Mouse (Mus musculus) urinary bladder, postnatal 10 days (tissue): ENCODE measurements around the gene Gtsf1.
"Not testable (repeated sequence)": the region's sequence is repeated elsewhere in the genome, so short reads cannot be mapped to it uniquely, and the experiment has no call there.

Experiments used
- DNase-seq: peaks from one replicate; pipeline ENCODE4 v3.0.0; 2022; ENCODE audit warnings: low spot score

Gene Gtsf1

GRCm38 (mm10) chr15:103430241-103430640, at the start of gene Gtsf1:
Gene Gtsf1 (minus strand): TSS chr15:103430470.
- no peak for DNase-seq

GRCm38 (mm10) chr15:103479080-103479606, 48.9 kb upstream of the Gtsf1 start:
- DNase-seq: no peak

GRCm38 (mm10) chr15:103473769-103474168, 43.5 kb upstream of the Gtsf1 start:
- DNase-seq: no peak

- DNase-seq: no peak
These were observed 42.9 kb upstream of the Gtsf1 start for GRCm38 (mm10) chr15:103473182-103473581.

DNA sequence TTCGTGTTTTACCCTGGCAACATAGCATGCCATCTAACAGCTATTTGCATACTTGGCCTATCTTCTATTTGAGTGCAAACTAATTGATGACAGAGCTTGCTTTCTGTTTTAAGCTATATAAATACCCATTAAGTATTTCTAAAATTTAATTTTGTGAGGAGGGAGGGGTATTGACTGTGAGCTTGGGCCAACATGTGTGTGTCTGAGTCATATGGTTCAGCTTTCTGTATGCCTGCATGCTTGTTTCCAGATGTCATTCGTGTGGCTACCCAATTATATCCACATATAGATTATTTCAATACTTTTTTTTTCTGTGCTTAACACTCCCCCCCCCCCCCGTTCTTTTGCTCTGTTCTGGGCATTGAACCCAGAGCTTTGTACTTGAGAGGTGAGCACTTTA, 42.0 kb upstream of the Gtsf1 start:
- DNase-seq: no peak

GRCm38 (mm10) chr15:103471488-103472194, 41.4 kb upstream of the Gtsf1 start:
- DNase-seq: no peak

- DNase-seq: no peak
These were observed 32.4 kb upstream of the Gtsf1 start for GRCm38 (mm10) chr15:103462539-103463261.

DNA sequence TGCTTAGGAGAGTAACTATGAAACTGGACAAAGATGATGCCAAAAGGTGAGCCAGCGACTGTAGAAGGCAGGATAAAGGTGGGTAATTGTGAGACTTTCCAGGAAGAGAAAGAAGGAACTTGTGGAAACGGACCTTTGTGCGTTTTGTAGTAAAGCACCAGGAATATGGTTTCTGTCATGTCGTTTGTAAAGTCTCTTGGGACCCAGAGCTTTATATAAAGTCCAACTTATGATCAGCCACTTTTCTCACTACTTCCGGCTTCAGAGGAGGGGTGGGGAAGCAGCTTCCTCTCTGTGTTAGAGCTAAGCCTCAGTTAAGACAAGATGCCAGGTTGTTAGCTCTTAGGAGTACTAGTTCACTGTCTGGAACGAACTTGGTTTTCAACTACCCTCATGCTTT, 24.2 kb upstream of the Gtsf1 start:
- DNase-seq: no peak

DNA sequence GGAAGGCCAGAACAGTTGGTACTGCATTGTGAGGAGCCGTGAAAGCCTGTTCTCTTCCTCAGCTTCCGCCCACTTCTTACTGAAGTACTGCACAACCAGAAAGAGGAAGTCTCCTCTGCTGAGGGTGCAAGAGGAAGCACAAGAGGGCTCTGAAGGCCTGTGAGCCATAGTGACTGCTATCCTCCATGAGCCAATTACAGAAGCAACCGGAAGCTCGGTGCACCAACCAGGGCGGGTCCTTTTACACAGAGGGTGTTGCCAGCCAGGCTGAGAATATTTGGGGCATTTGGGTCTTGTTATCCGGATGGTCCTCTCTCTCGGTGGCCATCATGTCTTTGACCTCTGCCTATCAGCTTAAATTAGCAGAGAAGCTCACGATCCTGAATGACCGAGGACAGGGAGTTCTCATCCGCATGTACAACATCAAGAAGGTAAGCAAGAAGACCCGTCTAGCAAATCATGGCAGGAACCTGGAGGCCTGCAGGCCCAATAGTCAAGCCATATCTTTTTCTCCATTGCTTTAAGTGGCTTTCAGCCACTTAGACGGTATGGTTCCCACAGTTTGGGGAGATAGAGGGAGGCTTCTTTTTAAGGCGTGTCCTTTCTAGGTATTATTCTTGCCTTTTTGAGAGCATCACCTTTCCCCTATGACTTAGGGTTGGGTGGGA, 23.4 kb upstream of the Gtsf1 start, which contains the start of gene Nckap1l:
Gene Nckap1l (plus strand): TSS at position 244 of the 668 bp plus-strand sequence.
- DNase-seq: no peak

GRCm38 (mm10) chr15:103448369-103448768, 18.1 kb upstream of the Gtsf1 start, which contains the start of gene Gtsf2:
Gene Gtsf2 (minus strand): TSS chr15:103448469.
- no peak for DNase-seq

DNA sequence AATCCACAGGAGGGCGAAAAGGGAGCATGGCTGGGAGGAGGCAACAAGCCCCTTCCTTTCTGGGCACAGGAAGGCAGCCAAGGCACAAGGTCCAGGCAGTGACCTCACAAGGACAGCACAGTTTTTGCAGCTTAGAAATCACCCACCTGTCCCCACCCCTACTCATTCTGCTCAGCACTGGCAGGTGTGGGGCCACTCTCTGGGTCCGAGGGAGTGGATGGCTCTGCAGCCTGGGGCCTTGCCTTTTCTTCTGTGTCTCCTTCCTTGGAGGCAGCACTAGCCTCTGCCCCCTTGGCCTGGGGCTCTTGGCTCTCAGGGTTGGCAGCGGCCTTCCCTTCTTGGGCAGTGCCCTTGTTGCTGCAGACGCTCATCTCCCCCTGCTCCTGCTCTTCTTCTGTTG, 15.7 kb upstream of the Gtsf1 start:
- DNase-seq: not testable (repeated sequence)

DNA sequence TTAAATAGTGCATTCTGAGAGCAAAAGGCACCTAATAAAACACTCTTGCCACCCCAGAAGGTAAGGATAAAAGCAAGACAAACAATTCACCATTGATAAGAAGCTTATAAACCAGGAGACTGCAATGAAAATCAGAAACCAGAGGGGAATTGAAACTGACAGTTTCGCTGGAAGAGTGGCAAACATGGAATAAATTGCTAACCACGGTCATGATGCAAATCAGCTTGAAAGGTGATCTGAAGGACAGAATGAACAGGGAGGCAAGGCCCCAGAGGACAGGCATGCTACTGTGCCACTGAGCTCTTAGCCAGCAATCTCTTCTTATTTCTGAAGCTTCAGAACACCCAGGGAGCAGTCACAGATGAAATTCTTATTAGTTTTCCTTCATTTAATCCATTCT, 3.3 kb downstream of the Gtsf1 start:
- no peak for DNase-seq

DNA sequence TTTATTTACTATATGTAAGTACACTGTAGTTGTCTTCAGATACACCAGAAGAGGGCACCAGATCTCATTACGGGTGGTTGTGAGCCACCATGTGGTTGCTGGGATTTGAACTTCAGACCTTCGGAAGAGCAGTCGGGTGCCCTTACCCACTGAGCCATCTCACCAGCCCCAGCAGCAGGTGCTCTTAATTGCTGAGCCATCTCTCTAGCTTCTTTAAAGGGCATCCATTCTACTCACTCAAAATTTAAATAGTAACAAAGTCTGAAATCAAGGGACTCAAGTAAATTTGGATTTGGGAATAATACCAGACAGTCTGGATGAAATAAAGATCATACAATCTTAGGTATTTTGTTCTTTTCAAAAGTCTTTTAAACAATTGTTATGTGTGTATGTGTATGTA, 24.7 kb downstream of the Gtsf1 start:
- DNase-seq: not testable (repeated sequence)

GRCm38 (mm10) chr15:103401361-103401760, 28.9 kb downstream of the Gtsf1 start:
- DNase-seq: no peak

- no peak for DNase-seq
These were observed 36.7 kb downstream of the Gtsf1 start for GRCm38 (mm10) chr15:103393577-103393976.

GRCm38 (mm10) chr15:103388556-103389145, 41.6 kb downstream of the Gtsf1 start:
- DNase-seq: no peak

DNA sequence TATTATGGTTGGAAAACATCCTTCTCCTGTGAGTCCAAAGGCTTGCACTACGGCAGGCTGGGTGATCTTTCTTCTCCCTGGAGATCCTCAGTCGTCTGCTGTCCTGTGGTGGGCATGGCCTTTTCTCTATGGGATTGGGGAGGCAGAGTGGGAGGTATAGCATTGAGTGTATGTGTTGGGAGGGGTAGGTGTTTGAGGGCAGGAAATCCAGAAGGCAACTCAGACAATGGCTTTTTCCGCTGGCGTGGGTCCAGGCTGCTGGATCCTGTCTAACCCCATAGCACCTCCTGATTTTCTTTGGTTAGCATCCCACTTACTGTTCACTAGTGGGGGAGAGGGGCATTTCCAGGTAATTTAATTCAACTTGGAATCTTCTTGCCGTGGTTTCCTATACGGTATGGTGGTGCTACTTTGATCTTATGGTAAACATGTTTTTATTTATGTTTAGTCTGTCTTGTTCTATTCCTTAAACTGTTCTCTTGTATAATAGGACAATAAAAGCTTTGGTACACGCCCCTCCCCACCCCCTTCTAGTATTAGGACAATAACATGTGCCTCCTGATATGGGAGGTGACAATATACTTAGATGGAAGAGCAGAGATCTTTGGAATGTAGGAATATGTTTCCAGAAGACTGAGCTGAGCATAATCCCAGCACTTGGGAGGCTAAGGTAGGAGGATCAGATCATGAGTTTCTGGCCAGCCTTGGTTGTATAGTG, 46.3 kb downstream of the Gtsf1 start:
- DNase-seq: no peak

DNA sequence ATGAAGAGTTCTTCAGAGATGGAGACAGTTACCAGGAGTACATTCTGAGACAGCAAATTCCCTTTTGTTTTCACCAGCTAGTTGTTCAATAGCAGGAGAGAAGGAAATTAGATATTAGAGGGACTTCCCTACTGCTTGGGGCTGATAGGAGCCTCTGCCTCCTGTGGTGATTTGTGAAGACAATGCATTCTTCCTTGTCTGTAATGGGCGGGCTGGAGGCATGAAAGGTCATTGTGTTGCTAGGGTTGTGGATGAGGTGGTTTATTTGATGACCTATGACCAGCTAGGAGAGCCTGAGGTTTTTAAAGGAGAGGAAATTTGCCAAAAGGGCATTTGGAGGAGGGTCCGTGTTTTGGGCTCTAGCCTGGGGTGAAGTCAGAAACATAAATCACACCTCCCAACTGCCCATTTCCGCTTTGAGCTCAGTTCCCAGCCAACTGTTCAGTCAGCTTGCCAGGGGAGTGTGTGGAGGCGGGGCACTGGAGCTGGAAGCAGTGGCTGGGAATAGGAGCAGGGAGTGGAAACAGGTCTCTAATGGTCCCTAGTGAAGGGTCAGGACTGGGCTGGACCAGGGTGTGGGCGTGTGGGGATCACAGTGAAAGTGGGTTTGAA, 47.4 kb downstream of the Gtsf1 start:
- no peak for DNase-seq

- DNase-seq: no peak
These were observed 48.2 kb downstream of the Gtsf1 start for GRCm38 (mm10) chr15:103382075-103382474.

GRCm38 (mm10) chr15:103378665-103379356, 51.5 kb downstream of the Gtsf1 start:
- no peak for DNase-seq
